Mouse (Mus musculus) limb, embryonic 15.5 days (tissue): Measurements from ENCODE around the gene Aurkc. TPM values are rescaled to one million over a fixed set of nuclear protein-coding genes. Genes with fewer than 3 reads are reported as not detected.
"Not testable (repeated sequence)": the region's sequence is repeated elsewhere in the genome, so short reads cannot be mapped to it uniquely, and the experiment has no call there.

Source experiments
- ATAC-seq: fragments of 200-750 bp; cut with Nextera tagmentation; 2 replicates; pipeline ENCODE4 v1.8.0; 2017; ENCODE audit warnings: low read depth, moderate TSS enrichment; ENCODE audit not compliant: insufficient number of reproducible peaks, low FRiP score, low TSS enrichment
- H3K27ac ChIP-seq: fragments of 300-500 bp; sonication (generic); 2 replicates; pipeline ENCODE4 v1.5.1; 2015; ENCODE audit warnings: moderate library complexity, mild to moderate bottlenecking, inconsistent platforms
- H3K27me3 ChIP-seq: fragments of 300-500 bp; sonication (generic); 2 replicates; pipeline ENCODE4 v1.6.1; 2015; ENCODE audit warnings: inconsistent platforms
- H3K36me3 ChIP-seq: fragments of 300-500 bp; sonication (generic); 2 replicates; pipeline ENCODE4 v1.6.1; 2015; ENCODE audit warnings: inconsistent platforms
- H3K4me1 ChIP-seq: fragments of 300-500 bp; sonication (generic); 2 replicates; pipeline ENCODE4 v1.6.1; 2015; ENCODE audit warnings: inconsistent platforms
- H3K4me2 ChIP-seq: fragments of 300-500 bp; sonication (generic); 2 replicates; pipeline ENCODE4 v1.6.1; 2015; ENCODE audit warnings: mild to moderate bottlenecking, inconsistent platforms
- H3K4me3 ChIP-seq: fragments of 300-500 bp; sonication (generic); 2 replicates; pipeline ENCODE4 v1.5.1; 2015; ENCODE audit warnings: mild to moderate bottlenecking, inconsistent platforms
- H3K9ac ChIP-seq: fragments of 300-500 bp; sonication (generic); 2 replicates; pipeline ENCODE4 v1.6.1; 2015; ENCODE audit warnings: inconsistent platforms
- H3K9me3 ChIP-seq: fragments of 300-500 bp; sonication (generic); 2 replicates; pipeline ENCODE4 v1.6.1; 2016; ENCODE audit warnings: inconsistent platforms
- WGBS: fragments of 180-500 bp; shearing (Covaris S2); methylation state at CpG from one replicate; pipeline ENCODE4 v1.1.7; 2015; 5-methylcytosine and 5-hydroxymethylcytosine counted together
- polyA plus RNA-seq: library from polyadenylated mRNA; unstranded; fragments of >200 nt; fragmentation: Nextera tagmentation; extraction: Ambion mirVana; gene quantifications from 2 replicates; pipeline ENCODE4 v1.2.1, GENCODE M21; 2015

The Aurkc gene
- polyA plus RNA-seq = not detected in 2 replicates

DNA sequence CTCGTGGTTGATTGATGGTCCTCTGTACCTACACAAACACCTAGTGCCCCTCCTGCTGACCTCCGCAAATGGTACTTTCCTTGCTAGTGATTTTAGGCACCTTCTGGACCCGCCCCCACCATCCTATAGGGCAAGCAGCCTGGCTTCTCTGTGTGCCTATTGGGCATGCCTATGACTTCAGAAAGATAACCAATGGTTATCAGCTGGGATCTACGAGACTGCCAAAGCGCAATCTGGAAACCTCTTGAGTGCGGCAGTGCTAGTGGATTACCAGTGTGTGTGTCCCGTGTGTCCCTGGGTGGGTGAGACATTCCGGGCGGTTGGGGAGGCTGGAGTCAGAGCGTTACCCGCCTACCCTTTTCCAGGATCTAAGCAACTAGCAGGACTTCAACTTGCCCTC is at the start of gene Aurkc:
Aurkc (plus strand) TSS at position 50 of the 400 bp plus-strand sequence.
- H3K27me3 ChIP-seq, H3K4me2 ChIP-seq, H3K27ac ChIP-seq, H3K4me3 ChIP-seq, H3K9me3 ChIP-seq, H3K4me1 ChIP-seq, ATAC-seq, H3K9ac ChIP-seq, H3K36me3 ChIP-seq: not testable (repeated sequence)
- WGBS = 80% methylated on average over 11 of the region's 11 CpGs

- H3K9ac ChIP-seq, H3K27ac ChIP-seq, H3K4me1 ChIP-seq, ATAC-seq, H3K36me3 ChIP-seq, H3K9me3 ChIP-seq, H3K4me3 ChIP-seq, H3K27me3 ChIP-seq, H3K4me2 ChIP-seq: not testable (repeated sequence)
- 90% methylated on average over 20 of the region's 20 CpGs for WGBS
These were observed 47.0 kb upstream of the Aurkc start for GRCm38 (mm10) chr7:6948061-6948460.

GRCm38 (mm10) chr7:6956576-6956975 is 38.5 kb upstream of the Aurkc start:
- no peaks in the 10 kb centered on the region for H3K36me3 ChIP-seq
- H3K4me2 ChIP-seq = no peak overlapping the region
- no peaks in the 10 kb centered on the region for H3K27me3 ChIP-seq
- no peaks in the 10 kb centered on the region for H3K4me1 ChIP-seq
- ATAC-seq = no peak
- no peak overlapping the region for H3K27ac ChIP-seq
- 70% methylated on average over 4 of the region's 4 CpGs for WGBS
- H3K4me3 ChIP-seq = no peak overlapping the region
- H3K9ac ChIP-seq = no peak overlapping the region
- H3K9me3 ChIP-seq = 0 out of 2 replicates have a peak, but pooled peaks cover 4% of the 10 kb centered on the region

GRCm38 (mm10) chr7:6958574-6958973 is 36.5 kb upstream of the Aurkc start:
- WGBS = 87% methylated on average over 1 of the region's 1 CpGs
- Histone ChIP-seq H3K4me3 (no peak overlapping the region), H3K9ac (no peak overlapping the region), H3K4me1 (no peaks in the 10 kb centered on the region), H3K9me3 (0 out of 2 replicates have a peak, but pooled peaks cover 4% of the 10 kb centered on the region), H3K36me3 (no peaks in the 10 kb centered on the region), H3K4me2 (no peak overlapping the region), H3K27ac (no peak overlapping the region), H3K27me3 (no peaks in the 10 kb centered on the region)
- ATAC-seq = no peak

- Histone ChIP-seq H3K4me3 (no peak overlapping the region), H3K9ac (no peak overlapping the region), H3K27me3 (no peaks in the 10 kb centered on the region), H3K9me3 (no peaks in the 10 kb centered on the region), H3K4me2 (no peak overlapping the region), H3K4me1 (no peaks in the 10 kb centered on the region), H3K27ac (no peak overlapping the region), H3K36me3 (no peaks in the 10 kb centered on the region)
- 85% methylated on average over 1 of the region's 1 CpGs for WGBS
- no peak for ATAC-seq
These were observed 21.5 kb upstream of the Aurkc start for GRCm38 (mm10) chr7:6973566-6973965.

GRCm38 (mm10) chr7:6976890-6977289 is 18.2 kb upstream of the Aurkc start:
- no peaks in the 10 kb centered on the region for H3K4me1 ChIP-seq
- no peaks in the 10 kb centered on the region for H3K27me3 ChIP-seq
- no peaks in the 10 kb centered on the region for H3K36me3 ChIP-seq
- H3K4me3 ChIP-seq = no peak overlapping the region
- no peak overlapping the region for H3K9ac ChIP-seq
- 90% methylated on average over 19 of the region's 19 CpGs for WGBS
- no peak overlapping the region for H3K27ac ChIP-seq
- no peaks in the 10 kb centered on the region for H3K9me3 ChIP-seq
- no peak overlapping the region for H3K4me2 ChIP-seq
- no peak for ATAC-seq

- not testable (repeated sequence) for H3K4me2 ChIP-seq, H3K4me3 ChIP-seq, ATAC-seq, H3K9me3 ChIP-seq, H3K27ac ChIP-seq, H3K9ac ChIP-seq, H3K36me3 ChIP-seq, H3K4me1 ChIP-seq, H3K27me3 ChIP-seq
- 53% methylated on average over 3 of the region's 3 CpGs for WGBS
These were observed 3.8 kb downstream of the Aurkc start for GRCm38 (mm10) chr7:6998914-6999313.

- not testable (repeated sequence) for H3K4me2 ChIP-seq, H3K27me3 ChIP-seq, H3K36me3 ChIP-seq, H3K4me1 ChIP-seq, H3K27ac ChIP-seq, H3K4me3 ChIP-seq, H3K9me3 ChIP-seq, H3K9ac ChIP-seq, ATAC-seq
- 68% methylated on average over 5 of the region's 5 CpGs for WGBS
These were observed 10.3 kb downstream of the Aurkc start for GRCm38 (mm10) chr7:7005441-7005840.

DNA sequence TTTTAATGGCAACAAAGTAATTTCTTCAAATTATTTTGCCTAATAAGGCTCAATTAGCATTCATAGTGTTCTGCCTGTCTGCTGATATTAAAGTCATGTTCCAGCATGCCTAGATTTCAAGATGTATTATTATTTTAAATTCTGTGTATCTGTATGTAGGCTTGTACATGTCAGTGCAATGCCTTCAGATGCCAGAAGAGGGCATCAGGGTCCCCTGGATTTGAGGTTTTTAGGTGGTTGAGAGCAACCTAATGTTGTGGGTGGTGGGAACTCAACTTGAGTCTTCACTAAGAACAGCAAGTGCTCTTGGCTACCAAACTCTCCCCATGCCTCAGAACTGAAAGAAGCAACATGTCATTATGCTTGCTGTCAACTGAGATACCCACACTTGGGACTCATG is 32.3 kb downstream of the Aurkc start:
- no peak overlapping the region for H3K4me3 ChIP-seq
- no peak for ATAC-seq
- no peak overlapping the region for H3K9ac ChIP-seq
- H3K27me3 ChIP-seq = no peaks in the 10 kb centered on the region
- H3K4me2 ChIP-seq = no peak overlapping the region
- H3K4me1 ChIP-seq = no peaks in the 10 kb centered on the region
- no peaks in the 10 kb centered on the region for H3K9me3 ChIP-seq
- H3K36me3 ChIP-seq = no peaks in the 10 kb centered on the region
- H3K27ac ChIP-seq = no peak overlapping the region

GRCm38 (mm10) chr7:7049659-7050320 is 54.7 kb downstream of the Aurkc start:
- H3K4me3 ChIP-seq, H3K36me3 ChIP-seq, H3K9me3 ChIP-seq, H3K27ac ChIP-seq, ATAC-seq, H3K27me3 ChIP-seq, H3K4me1 ChIP-seq, H3K4me2 ChIP-seq, H3K9ac ChIP-seq: not testable (repeated sequence)
- 46% methylated on average over 7 of the region's 7 CpGs for WGBS

Other genes starting within 250 kb of the Aurkc start
- gene Zfp954, start 126.2 kb downstream of the Aurkc start, polyA plus RNA-seq = 13.6 and 14.1 TPM in 2 replicates
- gene Zfp773, start 141.5 kb downstream of the Aurkc start, polyA plus RNA-seq = 2.0 and 2.5 TPM in 2 replicates
- gene Zfp418, start 176.0 kb downstream of the Aurkc start, polyA plus RNA-seq = 2.2 and 2.9 TPM in 2 replicates
- 10.7 TPM in 2 replicates for gene Zfp772, start 214.7 kb downstream of the Aurkc start, polyA plus RNA-seq